Mouse (Mus musculus) retina, embryonic 14.5 days (tissue): ENCODE measurements around the gene Nebl.

Source experiments
- DNase-seq: peaks from one replicate; pipeline ENCODE4 v3.0.0-alpha.2; 2015; ENCODE audit warnings: low spot score

The Nebl gene

DNA sequence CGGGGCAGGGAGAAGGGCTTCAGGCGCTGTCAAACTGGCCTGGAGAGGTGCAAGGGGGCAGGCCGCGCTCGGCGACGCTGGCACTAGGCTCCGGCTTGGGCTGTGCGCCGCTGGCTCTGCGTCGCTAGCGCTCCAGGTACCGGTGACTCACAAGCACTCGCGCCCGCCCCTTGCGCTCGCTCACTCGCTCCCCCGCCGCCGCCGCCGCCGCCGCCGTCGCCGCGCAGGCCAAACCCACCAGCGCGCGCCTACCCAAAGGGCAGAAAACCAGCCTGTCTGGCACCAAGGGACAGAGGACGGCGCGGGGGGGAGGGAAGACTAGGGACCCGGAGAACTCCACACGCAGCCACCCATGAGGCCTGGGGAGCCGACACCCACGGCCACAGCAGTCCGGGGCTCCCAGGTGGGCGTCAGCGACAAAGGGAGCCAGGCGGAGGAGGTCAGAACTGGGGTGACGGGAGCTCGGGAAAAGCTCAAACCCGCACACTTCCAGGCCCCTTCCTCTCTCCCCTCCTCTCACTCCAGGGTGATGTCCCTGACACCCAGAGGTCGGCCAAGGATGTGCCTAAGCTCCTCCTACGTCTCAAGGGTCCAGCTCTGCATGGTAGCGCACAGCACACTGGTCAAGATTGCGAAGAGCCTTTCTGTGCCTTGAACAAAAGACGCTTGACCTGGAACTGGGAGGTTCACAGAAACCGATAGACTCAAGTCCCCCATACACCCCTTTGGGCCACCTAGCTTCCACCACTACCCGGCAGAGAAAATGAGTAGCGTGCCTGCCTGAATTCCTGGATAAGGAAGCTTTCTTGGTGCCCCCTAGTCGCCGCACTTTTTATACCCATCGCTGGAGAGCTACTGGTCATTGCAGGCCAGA is at the start of gene Nebl:
Gene Nebl (minus strand): TSS at position 508 of the 874 bp plus-strand sequence.
- DNase-seq, result peak; percentile 72

GRCm38 (mm10) chr2:17770246-17770825 is 39.1 kb upstream of the Nebl start:
- DNase-seq, result no peak

GRCm38 (mm10) chr2:17769242-17769755 is 38.0 kb upstream of the Nebl start:
- no peak for DNase-seq

DNA sequence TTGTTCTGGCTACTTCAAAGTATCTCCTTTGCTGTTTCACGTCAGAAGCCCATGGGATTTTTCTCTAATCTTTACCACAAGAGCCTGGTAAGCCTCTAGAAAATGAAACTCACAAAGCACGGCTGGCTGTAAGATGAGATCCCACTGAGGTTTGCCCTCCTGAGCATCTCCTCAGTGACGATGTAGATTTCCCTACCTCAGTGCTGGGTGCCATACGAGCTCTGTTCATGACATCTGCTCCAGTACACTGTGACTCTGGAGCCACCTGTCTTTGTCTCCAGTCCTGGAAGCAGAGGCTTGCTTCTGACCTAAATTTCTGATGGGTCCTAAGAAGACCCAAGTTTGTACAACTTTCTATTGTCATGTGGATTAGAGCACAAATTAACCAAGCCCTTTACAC is 25.0 kb upstream of the Nebl start:
- DNase-seq, result no peak

- peak; percentile 37 for DNase-seq
These were observed 10.9 kb upstream of the Nebl start for GRCm38 (mm10) chr2:17742051-17742763.

DNA sequence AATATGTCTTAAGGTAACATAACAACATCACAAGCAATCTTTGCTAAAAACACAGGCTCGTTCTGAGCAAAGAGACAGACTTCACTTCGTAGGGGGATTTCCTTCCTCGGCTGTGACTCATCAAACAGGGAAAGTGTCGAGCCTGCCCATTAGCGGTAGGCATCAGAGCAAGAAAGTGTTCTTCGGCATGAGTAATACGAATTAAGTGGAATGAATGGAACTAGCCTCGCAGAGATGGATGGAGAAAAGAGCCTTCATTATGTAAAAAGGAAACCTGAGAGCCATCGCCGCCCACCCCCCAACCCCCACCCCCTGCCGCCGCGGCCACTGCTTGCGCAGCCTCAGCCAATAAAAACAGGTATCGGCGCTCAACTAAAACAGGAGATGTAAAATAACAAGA is 10.3 kb upstream of the Nebl start:
- DNase-seq, result peak; percentile 66

DNA sequence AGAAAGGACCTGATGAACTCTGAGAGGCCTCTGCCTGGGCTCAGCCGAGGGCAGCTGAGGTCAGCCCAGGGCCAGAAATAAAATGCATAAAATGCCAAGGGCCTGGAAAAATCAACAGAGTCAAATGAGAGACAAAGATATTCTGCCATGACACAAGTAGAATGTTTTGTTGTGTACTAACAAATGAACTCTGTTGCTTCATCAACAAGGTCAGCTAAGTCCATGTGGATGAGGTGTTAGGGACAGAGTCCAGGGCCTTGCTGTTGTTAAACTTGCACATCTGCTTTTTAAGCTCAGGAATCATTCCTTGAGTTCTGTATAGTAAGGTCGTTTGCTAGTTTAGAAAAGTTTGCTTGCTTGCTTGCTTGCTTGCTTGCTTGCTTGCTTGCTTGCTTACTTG is 9.2 kb upstream of the Nebl start:
- no peak for DNase-seq

DNA sequence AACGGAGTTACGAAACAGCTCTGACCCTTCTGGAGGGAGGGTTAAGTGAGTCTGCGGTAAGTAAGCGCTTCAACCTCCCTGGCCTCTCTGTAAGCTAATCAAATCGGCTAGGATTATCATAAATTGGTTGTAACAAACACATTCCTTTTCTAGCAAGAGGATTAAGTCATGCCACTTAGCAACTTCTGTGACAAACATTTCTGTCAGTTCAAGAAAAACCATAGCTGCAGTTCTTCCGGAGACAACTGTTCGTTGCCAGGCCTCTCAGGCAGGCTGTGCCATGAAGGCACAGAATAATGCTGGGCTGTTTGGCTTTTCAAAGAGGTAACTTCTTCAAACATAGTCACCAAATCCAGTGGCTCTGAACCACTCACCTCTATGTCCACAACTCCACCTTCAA is 946 bp upstream of the Nebl start:
- peak; percentile 33 for DNase-seq

DNA sequence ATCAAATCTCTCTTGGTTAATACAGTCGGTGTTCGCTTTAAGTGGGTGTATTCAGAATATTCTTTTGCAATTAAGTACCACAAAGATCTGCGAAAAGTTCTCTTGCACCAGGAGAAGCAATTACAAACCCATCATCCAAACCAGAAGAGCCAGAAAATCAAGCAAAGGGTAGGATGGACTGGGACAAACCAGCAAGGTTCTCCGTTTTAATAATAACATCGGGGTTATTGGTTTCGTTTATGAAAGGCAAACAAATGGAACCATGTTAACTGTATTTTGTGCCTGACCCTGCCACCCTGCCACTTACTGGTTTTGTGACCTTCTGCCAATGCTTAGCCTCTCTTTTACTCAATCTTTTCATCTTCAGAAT is 552 bp upstream of the Nebl start:
- DNase-seq, result no peak

DNA sequence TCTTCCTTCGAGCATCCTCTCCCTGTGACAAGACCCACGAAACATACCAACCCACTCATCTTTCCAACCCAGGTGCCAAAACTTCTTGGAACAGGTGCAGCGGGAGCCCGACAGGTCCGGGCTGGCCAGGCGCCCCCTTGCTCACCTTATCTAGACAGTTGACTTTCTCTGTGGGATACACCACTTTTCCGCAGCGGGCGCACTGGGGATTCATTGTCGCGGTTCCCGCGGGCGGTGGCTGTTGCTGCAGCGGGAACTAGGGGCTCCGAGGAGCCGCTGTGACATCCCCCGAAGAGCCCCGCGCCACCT is 662 bp downstream of the Nebl start:
- no peak for DNase-seq

DNA sequence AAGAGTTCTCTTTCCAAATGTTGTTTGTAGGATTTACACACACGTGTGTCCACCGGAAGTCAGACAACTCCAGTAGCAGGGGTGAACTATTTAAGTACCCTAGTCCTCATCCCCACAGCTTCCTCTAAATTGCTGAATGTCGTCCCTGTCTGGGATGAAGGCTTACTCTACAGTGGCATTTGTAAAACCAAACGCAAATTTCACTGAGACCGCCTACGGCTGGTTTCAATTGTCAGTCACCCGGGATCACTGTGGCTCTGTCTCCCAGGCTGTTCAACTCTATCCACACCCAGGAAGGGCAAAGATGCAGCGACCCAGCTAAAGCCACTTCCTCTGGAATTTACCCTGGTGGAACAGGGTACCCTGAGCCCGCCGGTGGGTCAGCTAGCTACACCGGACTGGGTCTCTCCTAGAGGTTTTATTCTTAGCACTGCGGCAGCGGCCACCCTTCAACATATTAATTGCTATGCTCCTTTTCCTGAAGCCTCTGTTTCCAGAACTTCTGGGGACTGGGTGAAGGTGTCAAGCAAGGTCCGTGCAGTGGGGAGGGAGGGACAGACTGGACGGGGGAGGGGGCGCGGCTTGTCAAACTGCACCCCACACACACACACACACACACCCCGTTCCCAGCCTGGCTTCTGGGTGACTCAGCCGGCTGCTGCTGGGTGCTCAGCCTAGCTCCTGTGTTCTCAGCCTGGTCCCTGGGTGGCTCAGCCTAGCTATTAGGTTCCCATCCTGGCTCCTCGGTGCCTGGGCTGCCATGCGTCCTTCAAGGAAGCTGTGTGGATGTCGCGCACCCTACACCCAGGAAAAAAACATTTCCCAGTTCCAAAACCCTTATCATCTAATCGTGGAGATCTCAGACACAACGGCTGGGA is 1.3 kb downstream of the Nebl start:
- DNase-seq, result peak; percentile 24

DNA sequence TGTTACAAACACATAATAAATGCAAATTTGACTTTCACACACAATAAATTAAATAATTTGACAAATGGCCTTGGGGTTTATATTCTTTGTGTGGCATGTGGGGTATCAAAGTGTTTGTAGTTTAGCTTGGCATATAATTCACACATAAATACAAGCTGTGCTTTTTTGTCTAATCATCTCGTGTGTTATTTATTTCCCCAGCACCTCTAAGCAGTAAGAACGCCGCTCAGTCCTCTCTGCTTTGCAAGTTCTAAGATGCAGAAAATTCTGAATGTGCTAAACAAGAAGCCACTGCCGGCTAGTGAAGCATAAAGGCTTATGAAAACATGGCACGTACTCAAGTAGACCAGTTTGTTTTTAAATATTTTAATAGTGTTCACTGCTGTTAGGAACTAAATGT is 6.9 kb downstream of the Nebl start:
- DNase-seq, result no peak

- DNase-seq, result no peak
These were observed 7.8 kb downstream of the Nebl start for GRCm38 (mm10) chr2:17723268-17724019.

- DNase-seq, result no peak
These were observed 10.0 kb downstream of the Nebl start for GRCm38 (mm10) chr2:17721177-17721715.

DNA sequence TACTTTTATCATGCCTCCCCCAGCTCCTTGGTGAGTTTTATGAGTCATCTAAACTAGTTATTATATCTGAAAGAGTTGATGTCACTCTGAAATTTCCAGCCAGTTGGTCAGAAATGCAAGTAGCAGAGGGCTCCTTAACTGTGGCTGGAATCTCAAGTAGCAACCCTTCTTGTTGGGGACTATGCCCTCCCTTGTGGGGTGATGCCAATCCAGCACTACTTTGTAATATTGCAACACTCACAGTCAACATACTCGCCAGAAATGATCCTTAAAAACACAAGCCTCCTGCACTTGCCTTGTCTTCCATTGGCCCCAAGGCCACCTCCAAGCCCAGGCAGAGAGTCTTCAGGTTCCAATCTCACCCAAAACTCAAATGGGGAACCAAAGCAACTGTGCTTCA is 13.0 kb downstream of the Nebl start:
- no peak for DNase-seq

GRCm38 (mm10) chr2:17717200-17717599 is 14.1 kb downstream of the Nebl start:
- DNase-seq, result no peak

- no peak for DNase-seq
These were observed 16.0 kb downstream of the Nebl start for GRCm38 (mm10) chr2:17715149-17715767.

GRCm38 (mm10) chr2:17714661-17715060 is 16.6 kb downstream of the Nebl start:
- DNase-seq, result no peak

- DNase-seq, result no peak
These were observed 17.1 kb downstream of the Nebl start for GRCm38 (mm10) chr2:17714124-17714523.

DNA sequence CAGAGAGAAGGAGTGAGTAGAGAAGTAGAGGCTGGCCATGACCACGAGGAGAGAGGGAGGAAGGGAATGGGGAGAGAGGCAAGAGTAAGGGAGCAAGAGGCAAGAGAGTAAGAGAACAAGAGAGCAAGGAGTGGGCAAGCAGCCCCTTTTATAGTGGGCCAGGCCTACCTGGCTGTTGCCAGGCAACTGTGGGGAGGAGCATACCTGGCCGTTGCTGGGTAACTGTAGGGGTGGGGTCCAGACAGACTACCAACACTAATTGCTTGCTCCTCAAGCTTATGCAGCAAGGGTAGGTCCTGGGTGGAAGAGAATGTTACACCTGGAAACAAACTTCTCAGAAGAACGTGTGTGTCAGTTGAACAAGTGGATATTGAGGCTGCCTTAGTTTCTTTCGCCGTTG is 20.0 kb downstream of the Nebl start:
- no peak for DNase-seq

- DNase-seq, result no peak
These were observed 21.2 kb downstream of the Nebl start for GRCm38 (mm10) chr2:17710083-17710482.
